In genomic region chr19:60756192-60757098, GRCm38 (mm10) we compare ENCODE assay signal across 8 mouse cellular contexts. TPM values are rescaled to one million over a fixed set of nuclear protein-coding genes. Genes with fewer than 3 reads are reported as not detected.
DNase-seq lines count a peak whose midpoint lies in the region; ATAC-seq and TF ChIP-seq lines count a peak whose summit lies in the region.

No protein-coding gene starts in this region.

- H3K4me1 ChIP-seq in embryonic facial prominence, embryonic 10.5 days: peaks cover 22% of the 10 kb centered on the region
- H3K4me1 ChIP-seq in heart, embryonic 12.5 days (replicated peaks): peaks cover 9% of the 10 kb centered on the region; the same call in 1 of the 2 replicates
- peaks cover 10% of the 10 kb centered on the region; the same call in 1 of the 2 replicates for H3K4me1 ChIP-seq in kidney, postnatal 0 days (replicated peaks; ENCODE audit: insufficient read depth, low read length)
- peaks cover 36% of the 10 kb centered on the region for H3K4me1 ChIP-seq in liver, embryonic 12.5 days
- peaks cover 7% of the 10 kb centered on the region for H3K4me1 ChIP-seq in stomach, embryonic 16.5 days (ENCODE audit: control insufficient read depth, insufficient read depth, low read length)

- WGBS in embryonic facial prominence, embryonic 10.5 days: under 1% methylated on average over 115 of the region's 115 CpGs
- under 1% methylated on average over 104 of the region's 115 CpGs for WGBS in heart, embryonic 12.5 days
- under 1% methylated on average over 101 of the region's 115 CpGs for WGBS in kidney, postnatal 0 days
- whole genome bisulfite sequencing in liver, embryonic 12.5 days (ENCODE audit: insufficient replicate concordance): under 1% methylated on average over 114 of the region's 115 CpGs
- WGBS in stomach, embryonic 16.5 days: under 1% methylated on average over 105 of the region's 115 CpGs

- H3K4me3 ChIP-seq in embryonic facial prominence, embryonic 10.5 days: peak overlapping the region; percentile 88
- H3K4me3 ChIP-seq in heart, embryonic 12.5 days: peak overlapping the region; percentile 78
- H3K4me3 ChIP-seq in kidney, postnatal 0 days (replicated peaks; ENCODE audit: low read depth, low read length): peak overlapping the region; percentile 74
- H3K4me3 ChIP-seq in liver, embryonic 12.5 days: peak overlapping the region; percentile 73
- H3K4me3 ChIP-seq in stomach, embryonic 16.5 days (replicated peaks; ENCODE audit: low read length): peak overlapping the region; percentile 73

- DNase-seq in 3T3-L1 (ENCODE audit: low read depth, low spot score): peak; percentile 50
- DNase-seq in adrenal gland, postnatal 10 days: peak; percentile 48
- peak; percentile 68 for DNase-seq in embryonic facial prominence, embryonic 10.5 days (ENCODE audit: low spot score)
- peak; percentile 29 for DNase-seq in kidney, postnatal 0 days (ENCODE audit: low spot score)
- peak; percentile 80 for DNase-seq in naive thymus-derived CD4-positive, alpha-beta T cell, adult 2 months (ENCODE audit: low read depth)

- H3K9me3 ChIP-seq in embryonic facial prominence, embryonic 10.5 days: no peaks in the 10 kb centered on the region
- H3K9me3 ChIP-seq in heart, embryonic 12.5 days (replicated peaks): no peaks in the 10 kb centered on the region
- H3K9me3 ChIP-seq in kidney, postnatal 0 days (replicated peaks; ENCODE audit: low read length): no peaks in the 10 kb centered on the region
- no peaks in the 10 kb centered on the region for H3K9me3 ChIP-seq in liver, embryonic 12.5 days (replicated peaks)
- H3K9me3 ChIP-seq in stomach, embryonic 16.5 days (replicated peaks; ENCODE audit: control insufficient read depth, low read length): no peaks in the 10 kb centered on the region

- peak overlapping the region; percentile 98 for H3K4me2 ChIP-seq in heart, embryonic 12.5 days
- H3K4me2 ChIP-seq in kidney, postnatal 0 days (ENCODE audit: low read length): peak overlapping the region; percentile 88
- H3K4me2 ChIP-seq in liver, embryonic 12.5 days: peak overlapping the region; percentile 100
- peak overlapping the region; percentile 100 for H3K4me2 ChIP-seq in stomach, embryonic 16.5 days (ENCODE audit: low read depth, low read length)

- peaks cover 24% of the 10 kb centered on the region for H3K36me3 ChIP-seq in embryonic facial prominence, embryonic 10.5 days (replicated peaks)
- H3K36me3 ChIP-seq in heart, embryonic 12.5 days: peaks cover 10% of the 10 kb centered on the region
- 0 out of 2 replicates have a peak, but pooled peaks cover 4% of the 10 kb centered on the region for H3K36me3 ChIP-seq in kidney, postnatal 0 days (ENCODE audit: insufficient read depth, low read length)
- peaks cover 19% of the 10 kb centered on the region for H3K36me3 ChIP-seq in liver, embryonic 12.5 days
- peaks cover 3% of the 10 kb centered on the region; the same call in 1 of the 2 replicates for H3K36me3 ChIP-seq in stomach, embryonic 16.5 days (ENCODE audit: control insufficient read depth, insufficient read depth, low read length)

- H3K9ac ChIP-seq in heart, embryonic 12.5 days: peak overlapping the region; percentile 74
- H3K9ac ChIP-seq in kidney, postnatal 0 days (ENCODE audit: low read depth, low read length): peak overlapping the region; percentile 52
- H3K9ac ChIP-seq in liver, embryonic 12.5 days: peak overlapping the region; percentile 73
- H3K9ac ChIP-seq in stomach, embryonic 16.5 days (ENCODE audit: low read length): peak overlapping the region; percentile 77

- ATAC-seq in heart, embryonic 12.5 days (ENCODE audit: insufficient number of reproducible peaks, low FRiP score): peak; percentile 56
- peak; percentile 65 for ATAC-seq in kidney, postnatal 0 days (replicated peaks; ENCODE audit: low FRiP score, low read depth)
- peak; percentile 38 for ATAC-seq in liver, embryonic 12.5 days
- ATAC-seq in stomach, embryonic 16.5 days (ENCODE audit: insufficient read depth, low FRiP score): peak; percentile 62

- H3K27ac ChIP-seq in embryonic facial prominence, embryonic 10.5 days (replicated peaks): peak overlapping the region; percentile 75
- H3K27ac ChIP-seq in heart, embryonic 12.5 days (ENCODE audit: poor library complexity, severe bottlenecking): no peak overlapping the region
- H3K27ac ChIP-seq in kidney, postnatal 0 days: no peak overlapping the region
- peak overlapping the region; percentile 52 for H3K27ac ChIP-seq in liver, embryonic 12.5 days
- no peak overlapping the region; the same call in 1 of the 2 replicates for H3K27ac ChIP-seq in stomach, embryonic 16.5 days (ENCODE audit: low read length)

- no peak for TF ChIP-seq CTCF in kidney, postnatal 0 days (IDR thresholded peaks at IDR 0.05; ENCODE audit: low read depth)

- peaks cover 35% of the 10 kb centered on the region for H3K27me3 ChIP-seq in embryonic facial prominence, embryonic 10.5 days (replicated peaks; ENCODE audit: low read depth, poor library complexity, severe bottlenecking)
- H3K27me3 ChIP-seq in heart, embryonic 12.5 days (replicated peaks): peaks cover 6% of the 10 kb centered on the region; the same call in 1 of the 2 replicates
- no peaks in the 10 kb centered on the region for H3K27me3 ChIP-seq in kidney, postnatal 0 days (ENCODE audit: insufficient read depth, low read length)
- peaks cover 64% of the 10 kb centered on the region for H3K27me3 ChIP-seq in liver, embryonic 12.5 days (replicated peaks)
- no peaks in the 10 kb centered on the region for H3K27me3 ChIP-seq in stomach, embryonic 16.5 days (ENCODE audit: control insufficient read depth, insufficient read depth, low read length)

RNA-seq across cellular contexts. Expression of gene Nanos1, which starts 0.7 kb away (rescaled TPM):
- total RNA-seq in adrenal gland, postnatal 10 days (2021): 1 to 10 TPM; 1.2 to 1.3 TPM
- polyA plus RNA-seq in embryonic facial prominence, embryonic 10.5 days (2016; fragmentation: Nextera tagmentation; extraction: Ambion mirVana): 1.2 and 1.4 TPM in 2 replicates
- 1.5 and 2.1 TPM in 2 replicates for polyA plus RNA-seq in heart, embryonic 12.5 days (2016; fragmentation: Nextera tagmentation; extraction: Ambion mirVana)
- polyA plus RNA-seq in kidney, postnatal 0 days (2015; fragmentation: Nextera tagmentation; extraction: Ambion mirVana): 0.69 and 0.75 TPM in 2 replicates
- polyA plus RNA-seq in liver, embryonic 12.5 days (2016; fragmentation: Nextera tagmentation; extraction: Ambion mirVana): 1.3 and 1.6 TPM in 2 replicates
- 0.79 and 1.1 TPM in 2 replicates for polyA plus RNA-seq in stomach, embryonic 16.5 days (2015; fragmentation: Nextera tagmentation; extraction: Ambion mirVana)

RNA-seq across cellular contexts. Expression of gene Eif3a, which starts 34.0 kb away (rescaled TPM):
- total RNA-seq in adrenal gland, postnatal 10 days (2021): 100 to 1,000 TPM; 144 to 147 TPM
- 167 and 171 TPM in 2 replicates for polyA plus RNA-seq in embryonic facial prominence, embryonic 10.5 days (2016; fragmentation: Nextera tagmentation; extraction: Ambion mirVana)
- 124 TPM in 2 replicates for polyA plus RNA-seq in heart, embryonic 12.5 days (2016; fragmentation: Nextera tagmentation; extraction: Ambion mirVana)
- polyA plus RNA-seq in kidney, postnatal 0 days (2015; fragmentation: Nextera tagmentation; extraction: Ambion mirVana): 97.2 and 108 TPM in 2 replicates
- polyA plus RNA-seq in liver, embryonic 12.5 days (2016; fragmentation: Nextera tagmentation; extraction: Ambion mirVana): 131 and 132 TPM in 2 replicates
- polyA plus RNA-seq in stomach, embryonic 16.5 days (2015; fragmentation: Nextera tagmentation; extraction: Ambion mirVana): 128 and 129 TPM in 2 replicates

RNA-seq across cellular contexts. Expression of gene Fam45a, which starts 54.9 kb away (rescaled TPM):
- total RNA-seq in adrenal gland, postnatal 10 days (2021): 10 to 100 TPM; 24.5 to 29.3 TPM
- polyA plus RNA-seq in embryonic facial prominence, embryonic 10.5 days (2016; fragmentation: Nextera tagmentation; extraction: Ambion mirVana): 28.4 and 29.6 TPM in 2 replicates
- polyA plus RNA-seq in heart, embryonic 12.5 days (2016; fragmentation: Nextera tagmentation; extraction: Ambion mirVana): 22.3 and 25.9 TPM in 2 replicates
- polyA plus RNA-seq in kidney, postnatal 0 days (2015; fragmentation: Nextera tagmentation; extraction: Ambion mirVana): 26.5 and 29.1 TPM in 2 replicates
- 25.4 and 25.7 TPM in 2 replicates for polyA plus RNA-seq in liver, embryonic 12.5 days (2016; fragmentation: Nextera tagmentation; extraction: Ambion mirVana)
- 34.7 and 37.5 TPM in 2 replicates for polyA plus RNA-seq in stomach, embryonic 16.5 days (2015; fragmentation: Nextera tagmentation; extraction: Ambion mirVana)

Comparison
In these comparisons a context has a peak if more than half of its experiments do, and no peak if none do; other contexts are left out.
1. DNase-seq: peak in every context shown above with its lines; median percentile 80 in naive thymus-derived CD4-positive, alpha-beta T cell, adult 2 months; 68 in embryonic facial prominence, embryonic 10.5 days; 50 in 3T3-L1; 48 in adrenal gland, postnatal 10 days; 29 in kidney, postnatal 0 days.
2. H3K27ac ChIP-seq: peak in embryonic facial prominence, embryonic 10.5 days (single experiment) and liver, embryonic 12.5 days (single experiment); none in heart, embryonic 12.5 days (single experiment), kidney, postnatal 0 days (single experiment) and stomach, embryonic 16.5 days (single experiment).
3. Peak in every context shown above with its lines, with median percentiles within 50 percentile points of each other: H3K4me3 ChIP-seq, ATAC-seq, H3K4me2 ChIP-seq and H3K9ac ChIP-seq.